Mouse (Mus musculus) heart, postnatal 0 days (tissue): ENCODE results near the gene Med13.

Experiments
- CTCF ChIP-seq: IDR thresholded peaks from 2 replicates; pipeline ENCODE4 v1.5.1; 2016; ENCODE audit warnings: antibody characterized with exemption, control low read depth, low read depth
- EP300 ChIP-seq: IDR thresholded peaks from 2 replicates; pipeline ENCODE4 v1.6.1; 2016; ENCODE audit warnings: antibody characterized with exemption, low read depth

DNA sequence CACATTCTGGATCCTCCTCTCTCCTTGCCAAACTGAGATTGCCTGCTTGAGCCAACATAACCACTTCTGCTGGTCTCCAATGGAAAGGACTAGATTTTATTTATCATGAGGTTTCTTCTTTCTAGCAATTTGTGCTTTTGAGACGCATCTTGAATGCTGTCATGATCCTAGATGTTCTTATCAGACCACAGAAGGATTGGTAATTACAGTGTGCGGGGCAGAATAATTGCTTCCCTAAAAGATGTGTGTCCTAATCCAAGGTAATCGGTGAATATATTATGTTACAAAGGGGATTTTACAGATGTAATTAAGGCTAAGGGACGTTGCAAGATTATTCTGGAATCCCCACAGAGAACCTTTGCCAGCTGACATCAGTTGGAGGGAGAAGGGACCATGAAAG, 21.6 kb upstream of the Med13 start:
- TF ChIP-seq CTCF, result no peak
- no peak for TF ChIP-seq EP300
